Mouse (Mus musculus) heart, postnatal 0 days (tissue): ENCODE data around the gene Hpcal1. TPM values are rescaled to one million over a fixed set of nuclear protein-coding genes. Genes with fewer than 3 reads are reported as not detected.

Experiments used
- ATAC-seq: fragments of 200-750 bp; cut with Nextera tagmentation; 2 replicates; pipeline ENCODE4 v1.8.0; 2017; ENCODE audit warnings: low read depth, moderate number of reproducible peaks, moderate library complexity; ENCODE audit not compliant: insufficient read depth
- DNase-seq: peaks from one replicate; pipeline ENCODE4 v3.0.0-alpha.2; 2016; ENCODE audit warnings: low spot score
- H3K27ac ChIP-seq: fragments of 300-500 bp; sonication (generic); 2 replicates; pipeline ENCODE4 v1.5.1; 2014; ENCODE audit warnings: low read depth, mild to moderate bottlenecking
- H3K27me3 ChIP-seq: fragments of 300-500 bp; sonication (generic); 2 replicates; pipeline ENCODE4 v1.6.1; 2014; ENCODE audit warnings: low read length, mixed read lengths; ENCODE audit not compliant: control insufficient read depth, insufficient read depth
- H3K36me3 ChIP-seq: fragments of 300-500 bp; sonication (generic); replicated peaks from 2 replicates; pipeline ENCODE4 v1.6.1; 2014; ENCODE audit warnings: low read length, mixed read lengths; ENCODE audit not compliant: control insufficient read depth, insufficient read depth
- H3K4me1 ChIP-seq: fragments of 300-500 bp; sonication (generic); 2 replicates; pipeline ENCODE4 v1.6.1; 2014; ENCODE audit warnings: antibody characterized with exemption; ENCODE audit not compliant: control insufficient read depth, insufficient read depth
- H3K4me2 ChIP-seq: fragments of 300-500 bp; sonication (generic); 2 replicates; pipeline ENCODE4 v1.6.1; 2014; ENCODE audit warnings: low read depth, mild to moderate bottlenecking, low read length, moderate library complexity
- H3K4me3 ChIP-seq: fragments of 300-500 bp; sonication (generic); 2 replicates; pipeline ENCODE4 v1.5.1; 2014; ENCODE audit warnings: low read depth, low read length
- H3K9ac ChIP-seq: fragments of 300-500 bp; sonication (generic); replicated peaks from 2 replicates; pipeline ENCODE4 v1.6.1; 2014; ENCODE audit warnings: low read depth, low read length, mixed read lengths
- H3K9me3 ChIP-seq: fragments of 300-500 bp; sonication (generic); replicated peaks from 2 replicates; pipeline ENCODE4 v1.6.1; 2016; ENCODE audit warnings: low read length; ENCODE audit not compliant: control insufficient read depth
- CTCF ChIP-seq: IDR thresholded peaks from 2 replicates; pipeline ENCODE4 v1.5.1; 2016; ENCODE audit warnings: antibody characterized with exemption, control low read depth, low read depth
- EP300 ChIP-seq: IDR thresholded peaks from 2 replicates; pipeline ENCODE4 v1.6.1; 2016; ENCODE audit warnings: antibody characterized with exemption, low read depth
- WGBS: fragments of 180-500 bp; shearing (Covaris S2); extraction: QIAGEN DNeasy Blood & Tissue Kit; methylation state at CpG from one replicate; pipeline ENCODE4 v1.1.7; 2014; 5-methylcytosine and 5-hydroxymethylcytosine counted together
- polyA plus RNA-seq: library from polyadenylated mRNA; unstranded; fragments of >200 nt; fragmentation: Nextera tagmentation; extraction: Ambion mirVana; gene quantifications from 2 replicates; pipeline ENCODE4 v1.2.1, GENCODE M21; 2015
- total RNA-seq: library from RNA; depleted of rRNA; stranded (reverse); fragments of >200 nt; gene quantifications from 2 replicates; pipeline ENCODE4 v1.2.3, GENCODE M21; 2014; ENCODE audit warnings: low replicate concordance

Gene Hpcal1
- total and polyA plus RNA-seq, 2 experiments from 2014 or later: 14.8 to 22.5 TPM

GRCm38 (mm10) chr12:17709926-17710746 lies 19.5 kb downstream of the Hpcal1 start:
- H3K4me3 ChIP-seq: no peak overlapping the region
- no peaks in the 10 kb centered on the region for H3K36me3 ChIP-seq
- H3K9ac ChIP-seq: no peak overlapping the region
- H3K4me1 ChIP-seq: peaks cover 19% of the 10 kb centered on the region
- no peaks in the 10 kb centered on the region for H3K27me3 ChIP-seq
- TF ChIP-seq CTCF (no peak), EP300 (no peak)
- no peaks in the 10 kb centered on the region for H3K9me3 ChIP-seq
- 74% methylated on average over 17 of the region's 17 CpGs for WGBS
- H3K4me2 ChIP-seq: no peak overlapping the region
- no peak overlapping the region for H3K27ac ChIP-seq
- ATAC-seq: no peak
- DNase-seq: no peak

DNA sequence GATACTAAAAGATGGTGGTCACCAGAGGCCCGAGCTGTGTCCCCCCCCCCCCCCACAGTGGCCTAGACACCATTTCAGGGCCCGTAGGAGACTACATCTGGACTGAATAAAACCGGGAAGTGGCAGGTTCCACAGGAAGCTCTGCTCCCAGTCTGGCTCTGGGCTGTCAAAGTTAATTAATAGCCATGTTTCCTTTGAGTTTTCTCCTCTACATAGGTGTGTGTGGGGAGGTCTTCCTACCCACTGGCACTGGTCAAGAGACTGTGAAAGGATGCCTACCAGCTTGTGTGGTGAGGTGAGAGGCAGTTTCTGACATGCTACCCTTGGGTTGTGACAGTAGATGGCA lies 20.1 kb downstream of the Hpcal1 start:
- Histone ChIP-seq H3K27me3 (no peaks in the 10 kb centered on the region), H3K9ac (no peak overlapping the region), H3K9me3 (no peaks in the 10 kb centered on the region), H3K4me3 (no peak overlapping the region), H3K4me1 (peaks cover 19% of the 10 kb centered on the region), H3K27ac (no peak overlapping the region), H3K36me3 (no peaks in the 10 kb centered on the region), H3K4me2 (no peak overlapping the region)
- TF ChIP-seq EP300 (no peak), CTCF (no peak)
- 46% methylated on average over 3 of the region's 3 CpGs for WGBS
- DNase-seq (no peak), ATAC-seq (no peak)

GRCm38 (mm10) chr12:17711731-17712388 lies 21.2 kb downstream of the Hpcal1 start:
- H3K4me1 ChIP-seq: peaks cover 19% of the 10 kb centered on the region
- no peak for ATAC-seq
- no peak overlapping the region for H3K4me2 ChIP-seq
- no peaks in the 10 kb centered on the region for H3K36me3 ChIP-seq
- no peaks in the 10 kb centered on the region for H3K27me3 ChIP-seq
- no peak for TF ChIP-seq EP300
- TF ChIP-seq CTCF: no peak
- no peaks in the 10 kb centered on the region for H3K9me3 ChIP-seq
- 53% methylated on average over 6 of the region's 6 CpGs for WGBS
- H3K9ac ChIP-seq: no peak overlapping the region
- no peak overlapping the region for H3K4me3 ChIP-seq
- no peak for DNase-seq
- H3K27ac ChIP-seq: no peak overlapping the region

DNA sequence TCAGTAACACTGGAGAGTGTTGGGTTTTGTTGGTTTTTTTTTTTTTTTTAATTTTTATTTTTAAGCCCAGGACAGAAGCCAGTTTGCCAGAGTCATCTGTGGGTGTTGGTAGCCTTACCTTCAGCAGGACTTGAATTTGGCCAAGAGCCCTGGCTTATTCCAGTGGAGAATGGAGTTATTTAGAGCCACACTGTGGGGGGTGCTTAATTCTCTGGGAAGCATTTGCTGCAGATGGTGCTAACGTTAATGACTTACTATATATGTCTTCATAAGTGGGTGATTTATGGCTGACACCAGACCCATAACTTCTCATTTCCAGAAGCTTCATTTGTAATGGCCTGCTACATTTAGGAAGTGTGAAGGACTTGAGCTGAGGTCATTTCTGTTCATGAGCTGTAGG lies 21.9 kb downstream of the Hpcal1 start:
- H3K9ac ChIP-seq: no peak overlapping the region
- H3K9me3 ChIP-seq: no peaks in the 10 kb centered on the region
- no peaks in the 10 kb centered on the region for H3K36me3 ChIP-seq
- TF ChIP-seq CTCF: no peak
- TF ChIP-seq EP300: no peak
- 22% methylated on average over 1 of the region's 1 CpGs for WGBS
- no peaks in the 10 kb centered on the region for H3K27me3 ChIP-seq
- DNase-seq (no peak), ATAC-seq (no peak)
- H3K4me3 ChIP-seq: no peak overlapping the region
- no peak overlapping the region for H3K4me2 ChIP-seq
- H3K4me1 ChIP-seq: peaks cover 19% of the 10 kb centered on the region
- H3K27ac ChIP-seq: no peak overlapping the region

GRCm38 (mm10) chr12:17715720-17716478 lies 25.2 kb downstream of the Hpcal1 start:
- no peaks in the 10 kb centered on the region for H3K9me3 ChIP-seq
- H3K36me3 ChIP-seq: no peaks in the 10 kb centered on the region
- no peaks in the 10 kb centered on the region for H3K27me3 ChIP-seq
- DNase-seq: no peak
- no peak for TF ChIP-seq CTCF
- TF ChIP-seq EP300: no peak
- no peak for ATAC-seq
- 90% methylated on average over 4 of the region's 4 CpGs for WGBS
- no peak overlapping the region for H3K4me2 ChIP-seq
- no peak overlapping the region for H3K9ac ChIP-seq
- H3K4me3 ChIP-seq: no peak overlapping the region
- peaks cover 23% of the 10 kb centered on the region for H3K4me1 ChIP-seq
- no peak overlapping the region for H3K27ac ChIP-seq
